22 mouse cellular contexts compared by ENCODE assay signal in the genomic region with DNA sequence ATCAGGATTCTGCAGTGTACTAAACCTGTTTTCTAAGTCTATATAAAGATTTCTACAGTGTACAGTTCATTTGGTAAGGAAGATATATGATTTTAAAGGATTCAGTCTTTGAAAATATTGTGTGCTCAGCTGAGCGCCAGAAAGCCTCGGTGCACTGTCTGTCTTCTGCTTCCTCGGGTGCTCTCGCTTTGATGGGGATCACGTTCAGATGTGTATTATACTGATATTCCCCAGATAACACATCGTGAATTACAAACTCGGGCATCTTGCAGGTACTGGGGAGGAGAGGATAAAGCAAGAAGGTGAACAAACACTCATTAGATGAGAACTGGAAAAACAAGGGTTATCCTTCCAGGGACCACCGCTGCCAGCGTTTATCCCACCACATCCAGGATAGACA.
DNase-seq lines count a peak whose midpoint lies in the region; ATAC-seq lines count a peak whose summit lies in the region.
"Had no signal": no experiment of that assay in that cellular context is flagged by ENCODE, and none has a peak within 500 bp of the region (broad histone marks: within the 10 kb centered on the region; RNA-seq: fewer than 3 reads in every experiment).

No protein-coding gene starts in this region.

- 0 out of 2 replicates have a peak overlapping the region, but pooled peaks have one; percentile 30 for H3K27ac ChIP-seq in hindbrain, embryonic 12.5 days
- no peak overlapping the region for H3K27ac ChIP-seq in hindbrain, embryonic 10.5 days
- H3K27ac ChIP-seq in neural tube, embryonic 13.5 days (replicated peaks) = 0 out of 2 replicates have a peak overlapping the region, but pooled peaks have one; percentile 5
- H3K27ac ChIP-seq in midbrain, embryonic 15.5 days = peak overlapping the region; percentile 80
- H3K27ac ChIP-seq: embryonic facial prominence, embryonic 13.5 days; forebrain, embryonic 12.5 days; heart, adult 2 months; heart, embryonic 15.5 days had no signal

- H3K9ac ChIP-seq in hindbrain, embryonic 12.5 days = no peak overlapping the region
- no peak overlapping the region for H3K9ac ChIP-seq in neural tube, embryonic 13.5 days
- H3K9ac ChIP-seq in midbrain, embryonic 15.5 days = peak overlapping the region; percentile 24; the same call in 1 of the 2 replicates
- H3K9ac ChIP-seq: forebrain, embryonic 12.5 days; heart, embryonic 15.5 days had no signal

- no peaks in the 10 kb centered on the region for H3K36me3 ChIP-seq in hindbrain, embryonic 12.5 days
- H3K36me3 ChIP-seq in hindbrain, embryonic 10.5 days = no peaks in the 10 kb centered on the region
- H3K36me3 ChIP-seq in neural tube, embryonic 13.5 days = no peaks in the 10 kb centered on the region
- H3K36me3 ChIP-seq in midbrain, embryonic 15.5 days (replicated peaks) = no peaks in the 10 kb centered on the region
- H3K36me3 ChIP-seq: embryonic facial prominence, embryonic 13.5 days; forebrain, embryonic 12.5 days; G1E; heart, embryonic 15.5 days had no signal

- no peaks in the 10 kb centered on the region for H3K9me3 ChIP-seq in hindbrain, embryonic 12.5 days (replicated peaks)
- H3K9me3 ChIP-seq in hindbrain, embryonic 10.5 days = no peaks in the 10 kb centered on the region
- H3K9me3 ChIP-seq in neural tube, embryonic 13.5 days = no peaks in the 10 kb centered on the region
- no peaks in the 10 kb centered on the region for H3K9me3 ChIP-seq in midbrain, embryonic 15.5 days
- H3K9me3 ChIP-seq: embryonic facial prominence, embryonic 13.5 days; forebrain, embryonic 12.5 days; G1E; heart, embryonic 15.5 days had no signal

- no peak for ATAC-seq in hindbrain, embryonic 12.5 days (ENCODE audit: low FRiP score)
- ATAC-seq in neural tube, embryonic 13.5 days (ENCODE audit: low read depth) = no peak
- peak; percentile 61; the same call in 1 of the 2 replicates for ATAC-seq in midbrain, embryonic 15.5 days (replicated peaks)
- no peak for ATAC-seq in megakaryocyte progenitor cell, adult 5-6 weeks (replicated peaks; ENCODE audit: poor library complexity)
- ATAC-seq: CD4-positive, CD25-positive, alpha-beta regulatory T cell, adult 4 months; forebrain, embryonic 16.5 days had no signal

- H3K4me3 ChIP-seq in hindbrain, embryonic 12.5 days = no peak overlapping the region
- H3K4me3 ChIP-seq in hindbrain, embryonic 10.5 days = no peak overlapping the region
- H3K4me3 ChIP-seq in neural tube, embryonic 13.5 days = no peak overlapping the region
- no peak overlapping the region for H3K4me3 ChIP-seq in midbrain, embryonic 15.5 days
- H3K4me3 ChIP-seq: embryonic facial prominence, embryonic 13.5 days; forebrain, embryonic 12.5 days; heart, adult 2 months; heart, embryonic 15.5 days had no signal

- H3K27me3 ChIP-seq in hindbrain, embryonic 12.5 days = no peaks in the 10 kb centered on the region
- H3K27me3 ChIP-seq in hindbrain, embryonic 10.5 days (ENCODE audit: insufficient read depth, poor library complexity, severe bottlenecking) = no peaks in the 10 kb centered on the region
- no peaks in the 10 kb centered on the region for H3K27me3 ChIP-seq in neural tube, embryonic 13.5 days
- H3K27me3 ChIP-seq in midbrain, embryonic 15.5 days (replicated peaks) = no peaks in the 10 kb centered on the region
- H3K27me3 ChIP-seq: heart, embryonic 15.5 days had no signal

- H3K4me1 ChIP-seq in hindbrain, embryonic 12.5 days = peaks cover 15% of the 10 kb centered on the region
- H3K4me1 ChIP-seq in hindbrain, embryonic 10.5 days (replicated peaks) = 0 out of 2 replicates have a peak, but pooled peaks cover 6% of the 10 kb centered on the region
- peaks cover 29% of the 10 kb centered on the region for H3K4me1 ChIP-seq in neural tube, embryonic 13.5 days (replicated peaks)
- peaks cover 29% of the 10 kb centered on the region for H3K4me1 ChIP-seq in midbrain, embryonic 15.5 days
- H3K4me1 ChIP-seq: heart, embryonic 15.5 days had no signal

- WGBS in hindbrain, embryonic 12.5 days = 78% methylated on average over 9 of the region's 9 CpGs
- WGBS in hindbrain, embryonic 10.5 days = 86% methylated on average over 9 of the region's 9 CpGs
- 73% methylated on average over 9 of the region's 9 CpGs for WGBS in neural tube, embryonic 13.5 days
- 46% methylated on average over 9 of the region's 9 CpGs for WGBS in midbrain, embryonic 15.5 days

- peak overlapping the region; percentile 5; the same call in 1 of the 2 replicates for H3K4me2 ChIP-seq in hindbrain, embryonic 12.5 days (replicated peaks)
- H3K4me2 ChIP-seq in neural tube, embryonic 13.5 days = peak overlapping the region; percentile 22; the same call in 1 of the 2 replicates
- peak overlapping the region; percentile 40 for H3K4me2 ChIP-seq in midbrain, embryonic 15.5 days
- H3K4me2 ChIP-seq: embryonic facial prominence, embryonic 13.5 days; forebrain, embryonic 12.5 days; heart, embryonic 11.5 days; heart, embryonic 15.5 days had no signal

- DNase-seq in hindbrain, embryonic 10.5 days (ENCODE audit: low spot score) = no peak
- DNase-seq in neural tube, embryonic 10.5 days (ENCODE audit: extremely low spot score, low spot score) = no peak
- DNase-seq in adrenal gland, adult 2 months = no peak
- DNase-seq in thymus, postnatal 25 days = no peak
- DNase-seq: adrenal gland, postnatal 10 days; B cell, adult 2 months; cerebellum, adult 11-12 months; cerebellum, adult 9-10 months; gastrocnemius, postnatal 14 days; heart, adult 2 months; heart, postnatal 14 days had no signal
